Mouse (Mus musculus) liver, embryonic 14.5 days (tissue): ENCODE data around the gene Alppl2.

ENCODE experiments used
- CTCF ChIP-seq: IDR thresholded peaks from 2 replicates; pipeline ENCODE4 v1.5.1; 2016; ENCODE audit warnings: antibody characterized with exemption, low read depth, control low read depth
- EP300 ChIP-seq: IDR thresholded peaks from 2 replicates; pipeline ENCODE4 v1.6.1; 2016; ENCODE audit warnings: antibody characterized with exemption, low read depth

- TF ChIP-seq CTCF (no peak), EP300 (no peak)
These were observed 11.7 kb upstream of the Alppl2 start, which contains the start of gene Alpi for GRCm38 (mm10) chr1:87101411-87101810.
